Mouse (Mus musculus): ENCODE measurements around the gene Efnb3.

The Efnb3 gene

GRCm38 (mm10) chr11:69513840-69514239 lies 46.2 kb downstream of the Efnb3 start:
- in situ Hi-C loops (cut with MboI) = no loop called here

GRCm38 (mm10) chr11:69510796-69511496 lies 49.1 kb downstream of the Efnb3 start:
- in situ Hi-C loops (cut with MboI) = no loop called here
